Mouse (Mus musculus) liver, embryonic 14.5 days (tissue): ENCODE measurements around the gene Sorcs2. TPM values are rescaled to one million over a fixed set of nuclear protein-coding genes. Genes with fewer than 3 reads are reported as not detected.
A peak's percentile ranks its signal among the peaks of the same experiment; 100 is the strongest.

Experiments
- ATAC-seq: fragments of 200-750 bp; cut with Nextera tagmentation; 2 replicates; pipeline ENCODE4 v1.8.0; 2017; ENCODE audit warnings: moderate number of reproducible peaks, mild to moderate bottlenecking, moderate library complexity; ENCODE audit not compliant: insufficient read depth
- DNase-seq, 3 experiments: peaks; one replicate each; pipeline ENCODE4 v3.0.0-alpha.2; 2012 to 2013; ENCODE audit warnings: low read depth in 3 of 3, low spot score in 3 of 3
- H3K27ac ChIP-seq: fragments of 300-500 bp; sonication (generic); 2 replicates; pipeline ENCODE4 v1.5.1; 2014; ENCODE audit warnings: moderate library complexity, mild to moderate bottlenecking, control low read depth, inconsistent platforms
- H3K27me3 ChIP-seq: fragments of 300-500 bp; sonication (generic); 2 replicates; pipeline ENCODE4 v1.6.1; 2014; ENCODE audit warnings: mild to moderate bottlenecking, low read length, moderate library complexity; ENCODE audit not compliant: control insufficient read depth, insufficient read depth
- H3K36me3 ChIP-seq: fragments of 300-500 bp; sonication (generic); replicated peaks from 2 replicates; pipeline ENCODE4 v1.6.1; 2014; ENCODE audit warnings: low read depth; ENCODE audit not compliant: control insufficient read depth, insufficient read depth
- H3K4me1 ChIP-seq, 2 experiments: fragments of 200-500 bp in 1 of 2; fragments of 300-500 bp in 1 of 2; sonication (generic) in 1 of 2; replicated peaks; 2 replicates each; pipeline ENCODE4 v1.6.1; 2012 to 2014; ENCODE audit warnings: antibody characterized with exemption in 1 of 2, inconsistent platforms in 1 of 2, low read length in 1 of 2; ENCODE audit not compliant: control insufficient read depth in 2 of 2, insufficient read depth in 2 of 2
- H3K4me2 ChIP-seq: fragments of 300-500 bp; sonication (generic); 2 replicates; pipeline ENCODE4 v1.6.1; 2014; ENCODE audit warnings: low read depth, mild to moderate bottlenecking, control low read depth, moderate library complexity
- H3K4me3 ChIP-seq, 2 experiments: fragments of 200-500 bp in 1 of 2; fragments of 300-500 bp in 1 of 2; sonication (generic) in 1 of 2; 2 replicates each; pipeline ENCODE4 v1.5.1; 2012 to 2014; ENCODE audit warnings: low read depth in 2 of 2, low read length in 2 of 2, mild to moderate bottlenecking in 2 of 2, control low read depth in 1 of 2, inconsistent platforms in 1 of 2, moderate library complexity in 1 of 2; ENCODE audit not compliant: insufficient read depth in 1 of 2
- H3K9ac ChIP-seq: fragments of 300-500 bp; sonication (generic); replicated peaks from 2 replicates; pipeline ENCODE4 v1.6.1; 2014; ENCODE audit warnings: mild to moderate bottlenecking, control low read depth, moderate library complexity
- H3K9me3 ChIP-seq: fragments of 300-500 bp; sonication (generic); 2 replicates; pipeline ENCODE4 v1.6.1; 2016; ENCODE audit warnings: low read length, mixed read lengths; ENCODE audit not compliant: control insufficient read depth
- CTCF ChIP-seq: IDR thresholded peaks from 2 replicates; pipeline ENCODE4 v1.5.1; 2016; ENCODE audit warnings: antibody characterized with exemption, low read depth, control low read depth
- EP300 ChIP-seq: IDR thresholded peaks from 2 replicates; pipeline ENCODE4 v1.6.1; 2016; ENCODE audit warnings: antibody characterized with exemption, low read depth
- WGBS: fragments of 180-500 bp; shearing (Covaris S2); extraction: QIAGEN DNeasy Blood & Tissue Kit; methylation state at CpG from one replicate; pipeline ENCODE4 v1.1.7; 2014; ENCODE audit not compliant: insufficient replicate concordance; 5-methylcytosine and 5-hydroxymethylcytosine counted together
- polyA plus RNA-seq, 2 experiments: library from polyadenylated mRNA; depleted of rRNA in 1 of 2; stranded (reverse) in 1 of 2; unstranded in 1 of 2; fragments of >200 nt; fragmentation: Nextera tagmentation in 1 of 2; extraction: Ambion mirVana in 1 of 2; gene quantifications; 2 replicates each; pipeline versions ENCODE4 v1.2.1 to v1.2.3; 2012 to 2014

Sorcs2 gene
- polyA plus RNA-seq, 2 experiments = 0.17 to 0.33 TPM

GRCm38 (mm10) chr5:36103483-36103882 lies 294.5 kb downstream of the Sorcs2 start:
- no peak for DNase-seq
- Histone ChIP-seq H3K4me3 (no peak overlapping the region), H3K9me3 (no peaks in the 10 kb centered on the region), H3K4me2 (no peak overlapping the region), H3K36me3 (no peaks in the 10 kb centered on the region), H3K4me1 (no peaks in the 10 kb centered on the region), H3K9ac (no peak overlapping the region), H3K27me3 (no peaks in the 10 kb centered on the region), H3K27ac (no peak overlapping the region)
- TF ChIP-seq EP300 (no peak), CTCF (peak; percentile 44)
- 69% methylated on average over 2 of the region's 2 CpGs for WGBS
- ATAC-seq = no peak

GRCm38 (mm10) chr5:36101129-36101528 lies 296.8 kb downstream of the Sorcs2 start:
- no peak overlapping the region for H3K4me3 ChIP-seq
- H3K27me3 ChIP-seq = no peaks in the 10 kb centered on the region
- DNase-seq = no peak
- no peak overlapping the region for H3K4me2 ChIP-seq
- H3K4me1 ChIP-seq = no peaks in the 10 kb centered on the region
- no peaks in the 10 kb centered on the region for H3K9me3 ChIP-seq
- no peak for ATAC-seq
- no peak overlapping the region for H3K27ac ChIP-seq
- no peak overlapping the region for H3K9ac ChIP-seq
- WGBS = 62% methylated on average over 10 of the region's 10 CpGs
- TF ChIP-seq EP300 (no peak), CTCF (no peak)
- H3K36me3 ChIP-seq = no peaks in the 10 kb centered on the region

GRCm38 (mm10) chr5:36100488-36100887 lies 297.5 kb downstream of the Sorcs2 start:
- Histone ChIP-seq H3K27me3 (no peaks in the 10 kb centered on the region), H3K9me3 (no peaks in the 10 kb centered on the region), H3K4me2 (no peak overlapping the region), H3K4me1 (no peaks in the 10 kb centered on the region), H3K9ac (no peak overlapping the region), H3K4me3 (no peak overlapping the region), H3K36me3 (no peaks in the 10 kb centered on the region), H3K27ac (no peak overlapping the region)
- 50% methylated on average over 3 of the region's 3 CpGs for WGBS
- ATAC-seq (no peak), DNase-seq (no peak)
- TF ChIP-seq EP300 (no peak), CTCF (no peak)

GRCm38 (mm10) chr5:36099662-36100061 lies 298.3 kb downstream of the Sorcs2 start:
- H3K4me2 ChIP-seq = no peak overlapping the region
- no peaks in the 10 kb centered on the region for H3K9me3 ChIP-seq
- no peaks in the 10 kb centered on the region for H3K27me3 ChIP-seq
- H3K4me3 ChIP-seq = no peak overlapping the region
- H3K27ac ChIP-seq = no peak overlapping the region
- WGBS = 29% methylated on average over 4 of the region's 4 CpGs
- H3K36me3 ChIP-seq = no peaks in the 10 kb centered on the region
- ATAC-seq (no peak), DNase-seq (no peak)
- no peaks in the 10 kb centered on the region for H3K4me1 ChIP-seq
- no peak for TF ChIP-seq EP300
- TF ChIP-seq CTCF = no peak
- H3K9ac ChIP-seq = no peak overlapping the region

GRCm38 (mm10) chr5:36096046-36096445 lies 301.9 kb downstream of the Sorcs2 start:
- Histone ChIP-seq H3K4me3 (no peak overlapping the region), H3K27me3 (no peaks in the 10 kb centered on the region), H3K36me3 (no peaks in the 10 kb centered on the region), H3K27ac (no peak overlapping the region), H3K4me1 (no peaks in the 10 kb centered on the region), H3K9ac (no peak overlapping the region), H3K9me3 (no peaks in the 10 kb centered on the region), H3K4me2 (no peak overlapping the region)
- DNase-seq (no peak), ATAC-seq (no peak)
- WGBS = 60% methylated on average over 8 of the region's 8 CpGs
- TF ChIP-seq CTCF (no peak), EP300 (no peak)

- no peaks in the 10 kb centered on the region for H3K36me3 ChIP-seq
- no peak overlapping the region for H3K4me3 ChIP-seq
- no peaks in the 10 kb centered on the region for H3K9me3 ChIP-seq
- H3K4me1 ChIP-seq = no peaks in the 10 kb centered on the region; a peak in 1 of 4 replicates
- TF ChIP-seq EP300 (no peak), CTCF (no peak)
- 46% methylated on average over 7 of the region's 7 CpGs for WGBS
- no peak for DNase-seq
- ATAC-seq = no peak
- H3K27ac ChIP-seq = no peak overlapping the region
- H3K9ac ChIP-seq = no peak overlapping the region
- H3K27me3 ChIP-seq = no peaks in the 10 kb centered on the region
- no peak overlapping the region for H3K4me2 ChIP-seq
These were observed 307.9 kb downstream of the Sorcs2 start for GRCm38 (mm10) chr5:36090036-36090435.
